Mouse (Mus musculus): ENCODE data around the gene Dhrs3. TPM values are rescaled to one million over a fixed set of nuclear protein-coding genes. Genes with fewer than 3 reads are reported as not detected.
A peak's percentile ranks its signal among the peaks of the same experiment; 100 is the strongest.

The Dhrs3 gene
- polyA plus RNA-seq, 1 experiment from 2014 or later = 36.6 TPM

DNA sequence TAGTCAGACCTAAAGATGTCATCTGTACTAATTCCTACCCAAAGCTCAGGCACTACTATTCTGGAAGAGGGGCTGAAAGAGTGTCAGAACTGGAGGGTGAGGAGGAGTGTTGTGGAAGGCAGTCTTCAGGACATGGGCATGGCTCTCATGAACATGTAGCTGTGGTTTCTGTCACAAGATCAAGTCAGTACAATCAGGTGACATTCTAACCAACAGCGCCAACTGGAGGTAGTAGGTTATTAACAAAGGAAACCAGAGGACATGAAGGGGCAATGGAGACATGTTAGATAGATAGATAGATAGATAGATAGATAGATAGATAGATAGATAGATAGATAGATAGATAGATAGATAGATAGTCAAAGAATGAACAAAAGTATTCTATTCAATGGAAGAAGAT lies 60.8 kb downstream of the Dhrs3 start:
- H3K4me3 ChIP-seq (ENCODE audit: control insufficient read depth in 1 of 2, insufficient read depth in 1 of 2, low read depth in 1 of 2, low read length in 2 of 2) = no peak overlapping the region
- H3K4me1 ChIP-seq (ENCODE audit: control insufficient read depth in 2 of 2, insufficient read depth in 2 of 2, low read length in 2 of 2) = peaks cover 17 to 27% of the 10 kb centered on the region in 2 experiments
- H3K4me2 ChIP-seq (ENCODE audit: low read length) = no peak overlapping the region
- no peaks in the 10 kb centered on the region for H3K27me3 ChIP-seq (ENCODE audit: control insufficient read depth, insufficient read depth, low read length)
- no peak overlapping the region for H3K9ac ChIP-seq (ENCODE audit: low read length)
- no peaks in the 10 kb centered on the region for H3K36me3 ChIP-seq (ENCODE audit: control insufficient read depth, insufficient read depth, low read length)
- no peaks in the 10 kb centered on the region for H3K9me3 ChIP-seq (ENCODE audit: control insufficient read depth, low read length)
- no peak for ATAC-seq (ENCODE audit: insufficient number of reproducible peaks, insufficient read depth, low FRiP score, low read depth)
- WGBS = 91% methylated on average over 1 of the region's 1 CpGs
- H3K27ac ChIP-seq (replicated peaks in 1 of 2; ENCODE audit: control insufficient read depth in 1 of 2, insufficient read depth in 1 of 2, low read depth in 2 of 2, low read length in 2 of 2) = no peak overlapping the region

DNA sequence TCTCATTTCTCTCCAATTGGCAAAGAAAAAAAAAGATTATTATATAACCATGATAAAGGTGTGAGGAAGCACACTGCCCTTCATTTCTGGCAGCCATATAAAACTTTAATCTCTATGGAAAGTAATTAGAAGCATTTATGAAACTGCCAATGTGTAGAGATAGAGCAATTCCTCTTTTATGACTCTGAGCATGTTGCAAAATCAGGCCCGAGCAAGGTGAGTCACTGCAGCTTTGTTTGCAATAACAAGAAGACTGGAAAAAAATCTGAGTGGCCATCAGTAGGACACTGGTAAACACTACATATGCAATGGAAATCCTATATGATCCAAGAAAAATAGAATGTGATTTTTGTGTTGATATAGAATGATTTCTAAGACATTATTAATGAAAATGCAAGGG lies 63.2 kb downstream of the Dhrs3 start:
- H3K9ac ChIP-seq (ENCODE audit: low read length) = no peak overlapping the region
- no peak overlapping the region for H3K4me2 ChIP-seq (ENCODE audit: low read length)
- H3K9me3 ChIP-seq (ENCODE audit: control insufficient read depth, low read length) = no peaks in the 10 kb centered on the region
- H3K27ac ChIP-seq (replicated peaks in 1 of 2; ENCODE audit: control insufficient read depth in 1 of 2, insufficient read depth in 1 of 2, low read depth in 2 of 2, low read length in 2 of 2) = no peak overlapping the region
- no peak overlapping the region for H3K4me3 ChIP-seq (ENCODE audit: control insufficient read depth in 1 of 2, insufficient read depth in 1 of 2, low read depth in 1 of 2, low read length in 2 of 2)
- no peaks in the 10 kb centered on the region for H3K27me3 ChIP-seq (ENCODE audit: control insufficient read depth, insufficient read depth, low read length)
- H3K36me3 ChIP-seq (ENCODE audit: control insufficient read depth, insufficient read depth, low read length) = no peaks in the 10 kb centered on the region
- ATAC-seq (ENCODE audit: insufficient number of reproducible peaks, insufficient read depth, low FRiP score, low read depth) = no peak
- peaks cover 2 to 13% of the 10 kb centered on the region in 2 experiments; a peak in 3 of 4 replicates for H3K4me1 ChIP-seq (ENCODE audit: control insufficient read depth in 2 of 2, insufficient read depth in 2 of 2, low read length in 2 of 2)
- WGBS = 70% methylated on average over 1 of the region's 1 CpGs

DNA sequence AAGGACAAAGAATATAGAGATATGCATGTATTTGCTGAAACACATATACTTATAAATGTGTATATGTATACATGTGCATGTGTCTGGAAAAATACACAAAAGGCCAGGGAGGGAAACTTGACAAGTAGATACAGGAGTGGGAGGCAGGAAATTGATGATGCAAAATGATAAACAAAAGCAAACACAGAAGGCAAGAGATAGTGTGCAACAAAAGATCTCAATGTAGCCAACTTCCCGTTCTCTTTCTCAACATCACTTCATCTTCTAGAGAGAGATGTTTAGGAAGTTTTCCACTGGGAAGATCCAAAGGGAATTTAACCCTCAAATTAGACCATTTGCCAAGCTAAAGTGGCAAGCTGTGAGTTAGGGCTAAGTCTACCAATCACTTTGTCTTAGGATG lies 63.7 kb downstream of the Dhrs3 start:
- H3K9ac ChIP-seq (ENCODE audit: low read length) = no peak overlapping the region
- H3K4me2 ChIP-seq (ENCODE audit: low read length) = no peak overlapping the region
- no peaks in the 10 kb centered on the region for H3K27me3 ChIP-seq (ENCODE audit: control insufficient read depth, insufficient read depth, low read length)
- peaks cover 2 to 13% of the 10 kb centered on the region in 2 experiments; a peak in 3 of 4 replicates for H3K4me1 ChIP-seq (ENCODE audit: control insufficient read depth in 2 of 2, insufficient read depth in 2 of 2, low read length in 2 of 2)
- no peak overlapping the region for H3K27ac ChIP-seq (replicated peaks in 1 of 2; ENCODE audit: control insufficient read depth in 1 of 2, insufficient read depth in 1 of 2, low read depth in 2 of 2, low read length in 2 of 2)
- no peaks in the 10 kb centered on the region for H3K36me3 ChIP-seq (ENCODE audit: control insufficient read depth, insufficient read depth, low read length)
- no peak overlapping the region for H3K4me3 ChIP-seq (ENCODE audit: control insufficient read depth in 1 of 2, insufficient read depth in 1 of 2, low read depth in 1 of 2, low read length in 2 of 2)
- ATAC-seq (ENCODE audit: insufficient number of reproducible peaks, insufficient read depth, low FRiP score, low read depth) = no peak
- no peaks in the 10 kb centered on the region for H3K9me3 ChIP-seq (ENCODE audit: control insufficient read depth, low read length)
- 63% methylated on average over 1 of the region's 1 CpGs for WGBS

DNA sequence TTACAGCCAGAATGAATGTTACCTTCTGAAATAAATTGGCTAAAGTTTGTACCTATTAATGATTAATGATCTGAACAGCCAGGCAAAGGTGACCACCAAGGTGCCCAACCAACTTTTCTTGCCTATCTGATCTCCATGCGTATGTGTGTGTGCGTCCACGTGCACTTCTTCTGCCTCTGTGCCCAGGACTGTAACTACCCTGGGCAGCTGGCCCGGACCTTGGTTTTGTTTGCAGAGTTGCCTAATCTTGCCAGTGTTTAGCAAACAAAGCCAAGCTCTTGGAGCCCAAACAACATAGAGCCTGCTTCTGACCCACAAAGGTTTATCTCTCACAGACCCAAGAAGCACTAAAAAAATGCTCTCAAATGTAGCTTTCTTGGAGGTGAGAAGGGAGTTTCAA lies 64.6 kb downstream of the Dhrs3 start:
- no peaks in the 10 kb centered on the region for H3K9me3 ChIP-seq (ENCODE audit: control insufficient read depth, low read length)
- H3K4me1 ChIP-seq (ENCODE audit: control insufficient read depth in 2 of 2, insufficient read depth in 2 of 2, low read length in 2 of 2) = peaks cover 2 to 6% of the 10 kb centered on the region in 2 experiments; a peak in 3 of 4 replicates
- H3K27me3 ChIP-seq (ENCODE audit: control insufficient read depth, insufficient read depth, low read length) = no peaks in the 10 kb centered on the region
- H3K4me3 ChIP-seq (ENCODE audit: control insufficient read depth in 1 of 2, insufficient read depth in 1 of 2, low read depth in 1 of 2, low read length in 2 of 2) = no peak overlapping the region
- no peak overlapping the region for H3K9ac ChIP-seq (ENCODE audit: low read length)
- no peak overlapping the region for H3K4me2 ChIP-seq (ENCODE audit: low read length)
- no peak overlapping the region for H3K27ac ChIP-seq (replicated peaks in 1 of 2; ENCODE audit: control insufficient read depth in 1 of 2, insufficient read depth in 1 of 2, low read depth in 2 of 2, low read length in 2 of 2)
- WGBS = 84% methylated on average over 4 of the region's 4 CpGs
- no peak for ATAC-seq (ENCODE audit: insufficient number of reproducible peaks, insufficient read depth, low FRiP score, low read depth)
- no peaks in the 10 kb centered on the region for H3K36me3 ChIP-seq (ENCODE audit: control insufficient read depth, insufficient read depth, low read length)

DNA sequence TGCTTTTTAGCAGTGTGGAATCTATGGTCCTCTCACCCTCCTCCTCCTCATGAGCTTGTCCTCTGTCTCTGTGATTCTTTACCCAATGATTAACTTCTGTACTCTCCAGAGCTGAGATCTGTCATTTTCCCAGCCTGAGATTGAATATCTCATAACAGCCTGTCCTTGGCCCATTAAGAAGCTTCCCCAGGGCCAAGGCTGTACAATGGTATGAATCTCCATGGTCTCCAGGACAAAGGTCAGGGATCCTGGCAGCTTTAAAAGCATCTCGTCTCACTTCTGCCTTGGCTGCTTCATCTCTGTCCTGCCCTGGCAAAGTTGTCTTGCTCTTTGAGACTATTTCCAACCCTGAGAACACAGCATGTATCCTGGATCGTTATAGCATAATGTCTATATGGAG lies 65.1 kb downstream of the Dhrs3 start:
- Histone ChIP-seq H3K27ac (replicated peaks in 1 of 2; ENCODE audit: control insufficient read depth in 1 of 2, insufficient read depth in 1 of 2, low read depth in 2 of 2, low read length in 2 of 2) (no peak overlapping the region), H3K27me3 (ENCODE audit: control insufficient read depth, insufficient read depth, low read length) (no peaks in the 10 kb centered on the region), H3K9me3 (ENCODE audit: control insufficient read depth, low read length) (no peaks in the 10 kb centered on the region), H3K4me3 (ENCODE audit: control insufficient read depth in 1 of 2, insufficient read depth in 1 of 2, low read depth in 1 of 2, low read length in 2 of 2) (no peak overlapping the region), H3K4me2 (ENCODE audit: low read length) (no peak overlapping the region), H3K36me3 (ENCODE audit: control insufficient read depth, insufficient read depth, low read length) (no peaks in the 10 kb centered on the region), H3K4me1 (ENCODE audit: control insufficient read depth in 2 of 2, insufficient read depth in 2 of 2, low read length in 2 of 2) (peaks cover 2 to 3% of the 10 kb centered on the region in 2 experiments; a peak in 1 of 4 replicates), H3K9ac (ENCODE audit: low read length) (no peak overlapping the region)
- ATAC-seq (ENCODE audit: insufficient number of reproducible peaks, insufficient read depth, low FRiP score, low read depth) = no peak
- WGBS = 86% methylated on average over 2 of the region's 2 CpGs

DNA sequence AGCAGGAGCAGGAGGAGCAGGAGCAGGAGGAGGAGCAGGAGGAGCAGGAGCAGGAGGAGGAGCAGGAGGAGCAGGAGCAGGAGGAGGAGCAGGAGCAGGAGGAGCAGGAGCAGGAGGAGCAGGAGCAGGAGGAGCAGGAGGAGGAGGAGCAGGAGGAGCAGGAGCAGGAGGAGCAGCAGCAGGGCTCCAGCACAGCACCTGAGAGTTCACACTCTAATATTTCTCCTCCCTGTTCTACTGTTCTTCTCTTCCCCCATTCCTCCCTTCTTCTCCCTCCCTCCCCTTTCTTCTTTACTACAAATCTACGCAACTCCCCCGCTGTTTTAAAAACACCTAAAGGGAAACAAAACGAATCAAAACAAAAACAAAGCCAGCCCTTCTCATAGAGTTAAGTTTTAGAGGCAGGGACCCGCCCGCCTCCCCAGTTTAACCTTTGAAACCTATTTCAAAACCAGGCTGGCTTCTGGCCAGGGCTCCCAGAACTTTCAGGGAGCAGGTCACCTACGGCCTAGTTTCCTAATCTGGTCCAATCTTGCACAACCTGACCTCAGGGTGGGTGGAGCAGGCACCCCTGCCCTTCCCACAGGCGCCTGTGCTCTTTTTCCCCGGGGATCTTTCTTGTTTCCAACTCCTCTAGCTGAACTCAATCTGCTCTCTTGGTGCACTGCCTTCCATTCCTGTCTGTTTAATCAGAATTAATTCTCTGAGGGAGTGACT lies 67.7 kb downstream of the Dhrs3 start:
- Histone ChIP-seq H3K27me3 (ENCODE audit: control insufficient read depth, insufficient read depth, low read length) (no peaks in the 10 kb centered on the region), H3K4me2 (ENCODE audit: low read length) (no peak overlapping the region), H3K36me3 (ENCODE audit: control insufficient read depth, insufficient read depth, low read length) (no peaks in the 10 kb centered on the region), H3K27ac (replicated peaks in 1 of 2; ENCODE audit: control insufficient read depth in 1 of 2, insufficient read depth in 1 of 2, low read depth in 2 of 2, low read length in 2 of 2) (peak overlapping the region in 1 of 2 experiments; percentile 38; a peak in 1 of 4 replicates), H3K9me3 (ENCODE audit: control insufficient read depth, low read length) (no peaks in the 10 kb centered on the region), H3K4me3 (ENCODE audit: control insufficient read depth in 1 of 2, insufficient read depth in 1 of 2, low read depth in 1 of 2, low read length in 2 of 2) (no peak overlapping the region), H3K9ac (ENCODE audit: low read length) (no peak overlapping the region; the same call in 1 of the 2 replicates), H3K4me1 (ENCODE audit: control insufficient read depth in 2 of 2, insufficient read depth in 2 of 2, low read length in 2 of 2) (peaks cover 2 to 3% of the 10 kb centered on the region in 2 experiments; a peak in 2 of 4 replicates)
- no peak for ATAC-seq (ENCODE audit: insufficient number of reproducible peaks, insufficient read depth, low FRiP score, low read depth)
- WGBS = 51% methylated on average over 8 of the region's 8 CpGs

DNA sequence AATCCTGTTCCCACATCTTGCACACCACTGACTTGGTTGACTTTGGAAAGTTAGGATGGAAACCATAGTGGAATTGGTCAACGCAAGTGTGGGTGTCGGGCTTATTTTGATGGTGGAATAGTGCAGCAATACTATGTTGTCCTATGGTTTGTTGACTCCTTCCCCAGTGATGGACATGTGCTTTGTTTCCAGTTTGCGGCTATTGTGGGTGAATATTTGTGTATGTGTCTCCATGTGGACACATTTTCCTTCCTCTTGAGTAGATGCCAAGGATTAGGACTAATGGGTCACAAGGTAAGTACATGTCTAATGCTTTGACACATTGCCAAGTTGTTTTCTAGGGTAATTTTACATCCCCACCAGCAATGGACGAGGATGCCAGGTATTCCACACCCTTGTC lies 68.6 kb downstream of the Dhrs3 start:
- ATAC-seq (ENCODE audit: insufficient number of reproducible peaks, insufficient read depth, low FRiP score, low read depth) = no peak
- no peak overlapping the region for H3K9ac ChIP-seq (ENCODE audit: low read length)
- WGBS = 86% methylated on average over 4 of the region's 4 CpGs

DNA sequence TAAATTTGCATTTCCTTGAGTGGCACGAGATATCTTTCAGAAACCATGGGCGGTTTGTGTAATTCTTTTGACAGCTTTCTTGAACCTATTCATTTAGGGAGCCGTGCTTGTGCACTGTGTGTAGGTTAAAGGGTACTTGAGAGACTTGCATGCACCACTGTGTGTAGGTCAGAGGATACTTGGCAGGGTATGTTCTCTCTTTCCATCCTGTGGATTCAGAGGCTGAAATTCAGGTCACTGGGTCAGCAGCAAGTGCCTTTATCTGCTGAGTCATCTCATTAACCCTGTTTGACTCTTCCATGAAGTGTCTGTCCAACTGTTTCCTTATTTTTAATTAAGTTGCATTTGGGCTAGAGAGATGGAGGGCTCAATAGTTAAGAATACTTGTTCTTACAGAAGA lies 69.1 kb downstream of the Dhrs3 start:
- Histone ChIP-seq H3K36me3 (ENCODE audit: control insufficient read depth, insufficient read depth, low read length) (no peaks in the 10 kb centered on the region), H3K27ac (replicated peaks in 1 of 2; ENCODE audit: control insufficient read depth in 1 of 2, insufficient read depth in 1 of 2, low read depth in 2 of 2, low read length in 2 of 2) (no peak overlapping the region), H3K4me2 (ENCODE audit: low read length) (no peak overlapping the region), H3K9ac (ENCODE audit: low read length) (no peak overlapping the region), H3K27me3 (ENCODE audit: control insufficient read depth, insufficient read depth, low read length) (no peaks in the 10 kb centered on the region), H3K4me3 (ENCODE audit: control insufficient read depth in 1 of 2, insufficient read depth in 1 of 2, low read depth in 1 of 2, low read length in 2 of 2) (no peak overlapping the region), H3K9me3 (ENCODE audit: control insufficient read depth, low read length) (no peaks in the 10 kb centered on the region), H3K4me1 (ENCODE audit: control insufficient read depth in 2 of 2, insufficient read depth in 2 of 2, low read length in 2 of 2) (peaks cover 2 to 3% of the 10 kb centered on the region in 2 experiments; a peak in 2 of 4 replicates)
- ATAC-seq (ENCODE audit: insufficient number of reproducible peaks, insufficient read depth, low FRiP score, low read depth) = no peak
- WGBS = 87% methylated on average over 3 of the region's 3 CpGs

More for the DNA sequence above, 68.6 kb downstream of the Dhrs3 start:
- peaks cover 2 to 3% of the 10 kb centered on the region in 2 experiments; a peak in 2 of 4 replicates for H3K4me1 ChIP-seq (ENCODE audit: control insufficient read depth in 2 of 2, insufficient read depth in 2 of 2, low read length in 2 of 2)
- no peaks in the 10 kb centered on the region for H3K9me3 ChIP-seq (ENCODE audit: control insufficient read depth, low read length)
- H3K4me2 ChIP-seq (ENCODE audit: low read length) = no peak overlapping the region
- no peak overlapping the region for H3K4me3 ChIP-seq (ENCODE audit: control insufficient read depth in 1 of 2, insufficient read depth in 1 of 2, low read depth in 1 of 2, low read length in 2 of 2)
- H3K36me3 ChIP-seq (ENCODE audit: control insufficient read depth, insufficient read depth, low read length) = no peaks in the 10 kb centered on the region
- no peak overlapping the region for H3K27ac ChIP-seq (replicated peaks in 1 of 2; ENCODE audit: control insufficient read depth in 1 of 2, insufficient read depth in 1 of 2, low read depth in 2 of 2, low read length in 2 of 2)
- H3K27me3 ChIP-seq (ENCODE audit: control insufficient read depth, insufficient read depth, low read length) = no peaks in the 10 kb centered on the region

Data from heart, embryonic 14.5 days (tissue).